Mouse (Mus musculus): ENCODE data around the gene Igsf21.

DNA sequence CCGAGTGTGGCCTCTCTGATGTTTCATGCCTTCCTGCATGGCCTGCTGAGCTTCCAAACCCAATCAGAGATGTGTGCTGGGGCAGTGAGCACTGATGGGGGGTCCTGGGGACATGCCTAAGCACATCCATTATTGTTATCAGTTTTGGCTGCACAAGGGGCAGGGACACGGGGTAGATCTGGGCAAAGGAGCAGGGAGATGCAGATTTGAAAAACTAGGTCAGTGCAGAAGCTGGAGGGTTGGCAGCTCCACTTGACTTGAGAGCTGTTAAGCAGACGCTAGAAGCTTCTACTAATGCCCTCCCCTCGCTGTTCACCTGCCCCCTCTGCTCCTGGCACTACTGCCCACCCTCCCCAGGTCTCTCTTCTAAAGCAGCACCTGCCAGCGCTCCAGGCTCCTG is 20.5 kb upstream of the Igsf21 start:
- TF ChIP-seq TAL1 (IDR thresholded peaks at IDR 0.05; ENCODE audit: low read length) (no peak), GATA1 (IDR thresholded peaks at IDR 0.05; ENCODE audit: low read length) (no peak)
